Mouse (Mus musculus) mesoderm, embryonic 11.5 days (tissue): ENCODE measurements around the gene Rabggta.

ENCODE experiments used
- DNase-seq: peaks from one replicate; pipeline ENCODE4 v3.0.0-alpha.2; 2012; ENCODE audit warnings: low read depth, low spot score

Rabggta gene

DNA sequence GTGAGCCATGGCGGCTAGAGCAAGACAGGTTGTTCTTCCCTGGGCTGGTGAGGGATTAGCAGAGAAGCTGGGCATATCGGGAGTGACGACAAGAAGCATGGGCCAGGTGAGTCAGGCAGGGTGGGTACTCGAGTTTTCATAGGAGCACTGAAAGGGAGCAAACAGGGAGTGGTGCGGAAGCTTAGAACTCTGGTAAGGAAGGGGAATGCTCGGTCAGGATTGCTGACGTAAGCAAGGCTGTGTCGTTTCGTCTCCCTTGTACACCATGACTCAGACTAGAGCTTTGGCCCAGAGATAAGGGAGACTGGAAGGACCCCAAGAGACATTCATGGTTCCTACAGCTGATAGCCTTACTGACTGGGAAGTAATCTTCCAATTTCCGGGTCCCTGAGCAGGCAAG lies 11.8 kb upstream of the Rabggta start:
- DNase-seq: no peak

DNA sequence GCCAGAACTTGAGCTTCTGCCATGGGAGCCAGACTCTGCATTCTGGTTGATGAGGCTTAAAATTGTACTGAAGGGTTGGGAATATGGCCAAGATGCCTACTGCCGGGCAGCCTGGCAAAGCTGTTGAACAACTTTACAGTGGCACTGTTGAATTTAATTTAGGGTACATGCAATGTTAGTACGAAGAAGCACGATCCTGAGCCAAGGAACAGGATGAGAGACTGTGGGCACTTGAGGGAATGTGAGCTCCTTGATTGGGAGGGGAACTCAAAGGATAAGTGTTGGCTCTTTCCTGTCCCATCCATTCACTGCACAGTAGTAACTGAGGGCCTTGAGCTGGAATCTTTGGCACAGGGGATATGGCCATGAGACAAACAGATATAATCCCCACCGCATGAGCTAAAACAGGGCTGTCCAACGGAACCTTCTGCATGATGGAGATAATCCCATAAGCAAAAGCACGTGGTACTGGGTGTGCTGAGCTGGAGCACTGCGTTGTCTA lies 8.5 kb upstream of the Rabggta start:
- DNase-seq: no peak

- DNase-seq: no peak
These were observed 8.1 kb upstream of the Rabggta start for GRCm38 (mm10) chr14:55730116-55730515.

GRCm38 (mm10) chr14:55727889-55728685 lies 6.0 kb upstream of the Rabggta start:
- no peak for DNase-seq

DNA sequence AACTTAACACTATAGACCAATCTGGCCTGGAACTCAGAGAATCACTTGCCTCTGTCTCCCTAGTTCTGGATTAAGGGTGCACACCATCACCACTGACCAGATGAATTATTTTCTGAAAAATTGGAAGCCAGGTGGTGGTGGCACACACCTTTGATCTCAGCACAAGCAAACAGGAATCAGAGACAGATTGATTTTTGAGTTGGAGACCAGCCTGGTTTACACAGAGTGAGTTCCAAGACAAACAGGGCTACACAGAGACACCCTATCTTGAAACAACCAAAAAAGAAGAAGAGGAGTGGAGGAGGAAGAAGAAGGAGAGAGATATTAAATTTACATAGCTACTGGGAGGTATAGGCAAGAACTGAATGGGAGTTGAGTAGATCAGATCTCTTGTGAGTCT lies 4.2 kb upstream of the Rabggta start:
- DNase-seq: no peak

- no peak for DNase-seq
These were observed 2.4 kb upstream of the Rabggta start for GRCm38 (mm10) chr14:55724411-55724871.

GRCm38 (mm10) chr14:55723433-55723832 lies 1.4 kb upstream of the Rabggta start:
- no peak for DNase-seq

- no peak for DNase-seq
These were observed 429 bp upstream of the Rabggta start for GRCm38 (mm10) chr14:55722438-55722945.

GRCm38 (mm10) chr14:55721076-55721475 lies 987 bp downstream of the Rabggta start:
- DNase-seq: no peak

GRCm38 (mm10) chr14:55720666-55721065 lies 1.4 kb downstream of the Rabggta start:
- DNase-seq: no peak

- no peak for DNase-seq
These were observed 2.3 kb downstream of the Rabggta start for GRCm38 (mm10) chr14:55719737-55720136.

- no peak for DNase-seq
These were observed 5.2 kb downstream of the Rabggta start for GRCm38 (mm10) chr14:55716884-55717283.

DNA sequence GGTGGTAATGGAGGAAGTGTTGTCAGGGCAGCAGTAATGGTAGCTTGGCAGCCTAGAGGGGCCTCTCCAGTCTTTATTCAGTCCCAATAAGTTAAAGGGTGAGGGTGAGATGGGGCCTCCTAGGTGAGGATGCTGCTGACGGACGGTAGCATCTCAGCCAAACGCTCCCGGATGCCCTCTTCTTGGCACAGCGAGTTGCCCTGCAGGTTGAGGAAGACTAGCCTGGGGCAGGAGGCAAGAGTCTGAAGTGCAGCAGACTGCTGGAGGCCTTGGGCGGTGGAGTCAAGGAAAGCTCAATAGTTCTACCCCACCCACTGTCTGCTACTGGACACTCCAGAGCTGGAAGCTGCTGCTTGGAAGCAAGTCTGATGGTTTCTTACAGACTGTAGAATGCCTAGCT lies 5.8 kb downstream of the Rabggta start:
- no peak for DNase-seq

- DNase-seq: no peak
These were observed 7.2 kb downstream of the Rabggta start for GRCm38 (mm10) chr14:55714893-55715292.

GRCm38 (mm10) chr14:55713729-55714122 lies 8.3 kb downstream of the Rabggta start, which contains the start of gene Tgm1:
TSS of gene Tgm1 (minus strand) at chr14:55713926.
- no peak for DNase-seq

GRCm38 (mm10) chr14:55713007-55713728 lies 8.9 kb downstream of the Rabggta start:
- DNase-seq: no peak

GRCm38 (mm10) chr14:55711786-55712185 lies 10.3 kb downstream of the Rabggta start:
- no peak for DNase-seq

- DNase-seq: no peak
These were observed 12.6 kb downstream of the Rabggta start for GRCm38 (mm10) chr14:55709509-55709908.

GRCm38 (mm10) chr14:55707397-55707796 lies 14.7 kb downstream of the Rabggta start:
- no peak for DNase-seq

DNA sequence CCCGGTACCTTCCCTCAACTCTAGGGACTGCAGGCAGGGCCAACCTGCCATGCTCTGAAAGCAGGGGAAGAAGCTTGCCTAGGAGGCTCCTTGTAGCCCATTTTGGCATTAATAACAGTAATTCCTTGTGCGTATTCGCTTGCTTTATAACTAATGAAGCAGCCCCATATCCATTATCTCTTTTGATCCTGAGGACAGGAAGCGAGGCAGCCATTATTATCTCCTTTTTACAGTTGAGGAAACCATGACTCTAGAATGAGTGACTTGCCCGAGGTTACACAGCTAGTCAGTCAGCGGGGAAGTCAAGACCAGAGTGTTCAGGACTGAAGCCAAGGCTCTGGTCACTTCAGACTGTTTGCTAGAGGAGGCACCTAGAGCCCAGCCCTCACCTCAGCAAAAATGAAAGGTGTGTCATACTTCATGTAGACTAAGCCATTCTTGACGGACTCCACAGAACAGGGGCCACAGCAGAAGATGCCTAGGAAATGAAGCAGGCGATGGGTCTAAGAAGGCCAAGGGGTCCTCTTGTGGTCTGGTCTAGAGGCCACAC lies 15.9 kb downstream of the Rabggta start:
- DNase-seq: no peak

DNA sequence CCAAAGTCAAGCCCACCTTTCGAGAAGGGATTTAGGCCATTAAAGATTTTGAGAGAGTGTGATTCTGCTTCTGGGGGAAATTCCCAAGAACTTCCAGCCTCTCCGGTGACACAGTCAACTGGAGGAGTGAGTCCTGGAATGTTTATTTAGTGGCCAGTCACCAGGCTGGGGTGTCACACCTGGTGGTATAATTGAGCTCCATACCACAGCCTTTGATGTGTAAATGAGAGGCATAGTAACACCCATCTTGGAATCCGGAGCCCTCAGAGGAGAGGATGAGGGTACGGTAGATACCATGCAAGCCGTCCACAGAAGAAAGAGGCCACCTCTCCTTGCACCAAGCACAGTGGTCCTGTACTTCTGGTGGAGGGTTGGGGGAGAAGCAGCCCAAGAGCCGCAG lies 19.3 kb downstream of the Rabggta start:
- no peak for DNase-seq

DNA sequence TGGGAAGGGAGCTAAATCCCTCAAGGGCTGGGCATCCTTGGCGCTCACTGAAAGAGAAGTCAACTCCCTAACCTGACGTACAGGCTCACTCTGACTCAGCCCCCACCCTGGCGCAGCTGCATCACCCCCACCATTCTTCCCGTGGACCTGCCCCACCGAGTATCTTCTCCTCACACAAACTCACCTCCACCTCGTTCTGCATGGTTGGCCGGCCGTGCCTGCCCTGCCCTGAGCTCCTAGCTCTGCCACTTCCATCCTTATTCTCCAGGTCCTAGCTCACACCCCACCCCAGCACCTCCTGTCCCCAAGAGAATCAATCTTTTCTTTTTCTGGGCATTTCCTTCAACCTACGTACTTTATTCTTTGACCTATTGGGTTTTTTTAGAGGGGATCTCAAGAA lies 20.9 kb downstream of the Rabggta start:
- no peak for DNase-seq
